Mouse (Mus musculus) testis, adult 2 months (tissue): ENCODE results near the gene Osbpl8.

Experiments used
- CTCF ChIP-seq: fragments of 200-500 bp; IDR thresholded peaks from 2 replicates; pipeline ENCODE4 v1.5.1; 2012; ENCODE audit warnings: low read depth, mild to moderate bottlenecking, inconsistent platforms, low read length, moderate library complexity; ENCODE audit not compliant: control insufficient read depth, insufficient read depth, insufficient replicate concordance
- POLR2A ChIP-seq: fragments of 200-500 bp; IDR thresholded peaks from 2 replicates; pipeline ENCODE4 v1.6.1; 2012; ENCODE audit warnings: low read depth, mild to moderate bottlenecking, inconsistent platforms, low read length, moderate library complexity; ENCODE audit not compliant: control insufficient read depth

DNA sequence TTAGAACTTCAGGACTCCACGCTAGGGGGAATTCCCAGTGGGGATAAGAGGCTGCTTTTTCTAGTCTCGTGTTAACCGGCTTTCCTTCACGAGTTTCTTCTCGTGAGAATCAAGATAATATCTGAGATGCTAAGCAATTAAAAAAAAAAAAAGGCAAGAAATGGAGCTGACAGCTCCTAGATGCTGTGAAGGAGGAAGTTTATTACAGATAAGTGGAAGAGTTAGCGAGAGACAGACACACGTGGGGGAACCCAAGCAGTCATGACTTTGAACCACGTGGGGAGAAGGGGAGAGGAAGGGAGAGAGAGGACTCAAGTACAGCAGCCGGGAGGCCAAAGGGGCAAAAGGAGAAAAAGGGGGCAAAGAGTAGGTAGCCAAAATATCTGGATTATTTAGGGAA is 46.3 kb upstream of the Osbpl8 start:
- TF ChIP-seq POLR2A: no peak
- no peak for TF ChIP-seq CTCF
